Mouse (Mus musculus): Measurements from ENCODE around the gene Plcg2. TPM values are rescaled to one million over a fixed set of nuclear protein-coding genes. Genes with fewer than 3 reads are reported as not detected.

Plcg2 gene
- polyA plus RNA-seq, 1 experiment from 2014 or later: 7.3 TPM

GRCm38 (mm10) chr8:117578856-117579255 is 80.8 kb downstream of the Plcg2 start:
- H3K4me1 ChIP-seq (ENCODE audit: insufficient read depth): no peaks in the 10 kb centered on the region
- H3K27ac ChIP-seq (ENCODE audit: low read depth): no peak overlapping the region
- no peak overlapping the region for H3K4me3 ChIP-seq (ENCODE audit: low read depth, low read length)
- no peak overlapping the region for H3K4me2 ChIP-seq (ENCODE audit: low read depth, low read length)
- TF ChIP-seq EP300 (IDR thresholded peaks at IDR 0.05; ENCODE audit: low read depth) (no peak), CTCF (IDR thresholded peaks at IDR 0.05; ENCODE audit: low read depth) (no peak)
- no peak overlapping the region for H3K9ac ChIP-seq (replicated peaks)
- 88% methylated on average over 6 of the region's 6 CpGs for WGBS (ENCODE audit: insufficient replicate concordance)
- no peak for DNase-seq
- H3K27me3 ChIP-seq (ENCODE audit: insufficient read depth, low read length): no peaks in the 10 kb centered on the region
- ATAC-seq: no peak
- H3K36me3 ChIP-seq (replicated peaks; ENCODE audit: insufficient read depth, low read length): no peaks in the 10 kb centered on the region; the same call in 1 of the 2 replicates
- no peaks in the 10 kb centered on the region for H3K9me3 ChIP-seq (ENCODE audit: low read length)

GRCm38 (mm10) chr8:117593862-117594261 is 95.8 kb downstream of the Plcg2 start:
- no peak overlapping the region for H3K27ac ChIP-seq (ENCODE audit: low read depth)
- H3K4me3 ChIP-seq (ENCODE audit: low read depth, low read length): no peak overlapping the region
- H3K4me1 ChIP-seq (ENCODE audit: insufficient read depth): no peaks in the 10 kb centered on the region
- WGBS (ENCODE audit: insufficient replicate concordance): 82% methylated on average over 5 of the region's 5 CpGs
- no peak for ATAC-seq
- no peaks in the 10 kb centered on the region for H3K9me3 ChIP-seq (ENCODE audit: low read length)
- H3K4me2 ChIP-seq (ENCODE audit: low read depth, low read length): no peak overlapping the region
- peaks cover 13% of the 10 kb centered on the region; the same call in 1 of the 2 replicates for H3K36me3 ChIP-seq (replicated peaks; ENCODE audit: insufficient read depth, low read length)
- H3K9ac ChIP-seq (replicated peaks): no peak overlapping the region
- no peaks in the 10 kb centered on the region for H3K27me3 ChIP-seq (ENCODE audit: insufficient read depth, low read length)
- no peak for TF ChIP-seq CTCF (IDR thresholded peaks at IDR 0.05; ENCODE audit: low read depth)
- TF ChIP-seq EP300 (IDR thresholded peaks at IDR 0.05; ENCODE audit: low read depth): no peak
- no peak for DNase-seq

- no peak for ATAC-seq
- Histone ChIP-seq H3K36me3 (replicated peaks; ENCODE audit: insufficient read depth, low read length) (peaks cover 19% of the 10 kb centered on the region; the same call in 1 of the 2 replicates), H3K9ac (replicated peaks) (no peak overlapping the region), H3K9me3 (ENCODE audit: low read length) (no peaks in the 10 kb centered on the region), H3K4me3 (ENCODE audit: low read depth, low read length) (no peak overlapping the region), H3K27ac (ENCODE audit: low read depth) (no peak overlapping the region), H3K4me1 (ENCODE audit: insufficient read depth) (no peaks in the 10 kb centered on the region), H3K4me2 (ENCODE audit: low read depth, low read length) (no peak overlapping the region), H3K27me3 (ENCODE audit: insufficient read depth, low read length) (no peaks in the 10 kb centered on the region)
- 59% methylated on average over 2 of the region's 2 CpGs for WGBS (ENCODE audit: insufficient replicate concordance)
- TF ChIP-seq EP300 (IDR thresholded peaks at IDR 0.05; ENCODE audit: low read depth) (no peak), CTCF (IDR thresholded peaks at IDR 0.05; ENCODE audit: low read depth) (no peak)
- no peak for DNase-seq
Measured at GRCm38 (mm10) chr8:117595001-117595400, 96.9 kb downstream of the Plcg2 start.

- WGBS (ENCODE audit: insufficient replicate concordance): 41% methylated on average over 5 of the region's 5 CpGs
- no peak overlapping the region for H3K4me3 ChIP-seq (ENCODE audit: low read depth, low read length)
- no peak for DNase-seq
- no peaks in the 10 kb centered on the region for H3K4me1 ChIP-seq (ENCODE audit: insufficient read depth)
- TF ChIP-seq CTCF (IDR thresholded peaks at IDR 0.05; ENCODE audit: low read depth) (no peak), EP300 (IDR thresholded peaks at IDR 0.05; ENCODE audit: low read depth) (peak; percentile 27; the same call in 1 of the 2 replicates)
- no peak overlapping the region for H3K9ac ChIP-seq (replicated peaks)
- no peaks in the 10 kb centered on the region for H3K9me3 ChIP-seq (ENCODE audit: low read length)
- peaks cover 25% of the 10 kb centered on the region for H3K36me3 ChIP-seq (replicated peaks; ENCODE audit: insufficient read depth, low read length)
- H3K27me3 ChIP-seq (ENCODE audit: insufficient read depth, low read length): no peaks in the 10 kb centered on the region
- H3K27ac ChIP-seq (ENCODE audit: low read depth): no peak overlapping the region
- 0 out of 2 replicates have a peak, but pooled peaks have one; percentile 13 for ATAC-seq
- H3K4me2 ChIP-seq (ENCODE audit: low read depth, low read length): no peak overlapping the region
Measured at GRCm38 (mm10) chr8:117596777-117597176, 98.7 kb downstream of the Plcg2 start.

- H3K4me2 ChIP-seq (ENCODE audit: low read depth, low read length): no peak overlapping the region
- H3K36me3 ChIP-seq (replicated peaks; ENCODE audit: insufficient read depth, low read length): peaks cover 23% of the 10 kb centered on the region
- no peak overlapping the region for H3K9ac ChIP-seq (replicated peaks)
- TF ChIP-seq CTCF (IDR thresholded peaks at IDR 0.05; ENCODE audit: low read depth) (peak; percentile 77), EP300 (IDR thresholded peaks at IDR 0.05; ENCODE audit: low read depth) (no peak)
- ATAC-seq (no peak), DNase-seq (peak; percentile 42)
- no peaks in the 10 kb centered on the region for H3K4me1 ChIP-seq (ENCODE audit: insufficient read depth)
- no peak overlapping the region for H3K4me3 ChIP-seq (ENCODE audit: low read depth, low read length)
- 0 out of 2 replicates have a peak, but pooled peaks cover 3% of the 10 kb centered on the region for H3K9me3 ChIP-seq (ENCODE audit: low read length)
- WGBS (ENCODE audit: insufficient replicate concordance): 79% methylated on average over 13 of the region's 13 CpGs
- no peaks in the 10 kb centered on the region for H3K27me3 ChIP-seq (ENCODE audit: insufficient read depth, low read length)
- H3K27ac ChIP-seq (ENCODE audit: low read depth): no peak overlapping the region
Measured at GRCm38 (mm10) chr8:117600839-117601238, 102.7 kb downstream of the Plcg2 start.

GRCm38 (mm10) chr8:117604101-117604500 is 106.0 kb downstream of the Plcg2 start:
- ATAC-seq: no peak
- H3K4me1 ChIP-seq (ENCODE audit: insufficient read depth): no peaks in the 10 kb centered on the region
- TF ChIP-seq CTCF (IDR thresholded peaks at IDR 0.05; ENCODE audit: low read depth): no peak
- H3K36me3 ChIP-seq (replicated peaks; ENCODE audit: insufficient read depth, low read length): peaks cover 12% of the 10 kb centered on the region
- H3K9ac ChIP-seq (replicated peaks): no peak overlapping the region
- H3K4me2 ChIP-seq (ENCODE audit: low read depth, low read length): no peak overlapping the region
- no peaks in the 10 kb centered on the region for H3K27me3 ChIP-seq (ENCODE audit: insufficient read depth, low read length)
- no peak overlapping the region for H3K4me3 ChIP-seq (ENCODE audit: low read depth, low read length)
- DNase-seq: no peak
- H3K27ac ChIP-seq (ENCODE audit: low read depth): no peak overlapping the region
- 88% methylated on average over 12 of the region's 12 CpGs for WGBS (ENCODE audit: insufficient replicate concordance)
- H3K9me3 ChIP-seq (ENCODE audit: low read length): 0 out of 2 replicates have a peak, but pooled peaks cover 3% of the 10 kb centered on the region

Data from liver, postnatal 0 days (tissue).